Mouse (Mus musculus) CH12.LX (cell line): Measurements from ENCODE around the gene Cytip.

ENCODE experiments used
- CTCF ChIP-seq, 2 experiments: IDR thresholded peaks in 1 of 2; conservative IDR thresholded peaks in 1 of 2; 2 replicates each; pipeline ENCODE4 v1.5.1; 2011 to 2012; ENCODE audit warnings: low read depth in 2 of 2, low read length in 2 of 2, improper control_type of control experiment in 1 of 2, inconsistent platforms in 1 of 2, mild to moderate bottlenecking in 1 of 2, moderate library complexity in 1 of 2
- JUN ChIP-seq: IDR thresholded peaks from 2 replicates; pipeline ENCODE4 v1.6.1; 2011; ENCODE audit warnings: low read depth, mild to moderate bottlenecking, low read length, improper control_type of control experiment, moderate library complexity; ENCODE audit not compliant: insufficient read depth
- SMC3 ChIP-seq: IDR thresholded peaks from 2 replicates; pipeline ENCODE4 v1.6.1; 2011; ENCODE audit warnings: low read depth, low read length, improper control_type of control experiment

GRCm38 (mm10) chr2:58194422-58195115 lies 763 bp downstream of the Cytip start:
- TF ChIP-seq CTCF (conservative IDR thresholded peaks at IDR 0.05 in 1 of 2, IDR thresholded peaks at IDR 0.05 in 1 of 2; ENCODE audit: low read depth in 2 of 2, low read length in 2 of 2) (no peak), SMC3 (no peak; the same call in 1 of the 2 replicates), JUN (no peak)
